Mouse (Mus musculus): ENCODE data around the gene Ankrd23.

DNA sequence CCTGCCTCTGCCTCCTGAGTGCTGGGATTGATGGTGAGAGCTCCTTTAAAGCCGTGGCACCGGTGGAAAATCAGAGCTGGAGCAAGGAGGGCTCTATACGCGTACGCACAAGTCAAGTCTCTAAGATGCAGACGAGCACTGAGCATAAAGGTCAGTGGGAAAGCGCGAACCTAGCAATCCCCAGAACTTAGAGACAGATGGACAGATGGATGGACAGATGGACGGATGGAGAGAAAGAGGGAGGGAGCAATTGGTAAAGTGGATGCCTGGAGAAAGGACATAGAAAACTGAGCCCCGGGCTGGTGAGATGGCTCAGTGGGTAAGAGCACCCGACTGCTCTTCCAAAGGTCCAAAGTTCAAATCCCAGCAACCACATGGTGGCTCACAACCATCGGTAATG, 4.1 kb upstream of the Ankrd23 start:
- TF ChIP-seq CTCF (IDR thresholded peaks at IDR 0.05; ENCODE audit: low read depth, low read length) (no peak), POLR2A (IDR thresholded peaks at IDR 0.05; ENCODE audit: borderline replicate concordance, low read depth, low read length) (no peak)
